Mouse (Mus musculus) MEL (cell line): ENCODE measurements at regions not wholly inside any gene's neighbourhood (a gene's known extent, or its start where the extent isn't known, plus 50 kb on each side); places are given as distances from the start of the nearest gene placed in this dataset.

Experiments used
- DNase-seq: peaks from one replicate; pipeline ENCODE4 v3.0.0; 2011; ENCODE audit warnings: low read depth, low spot score
- H3K27ac ChIP-seq: 2 replicates; pipeline ENCODE4 v1.5.1; 2012; ENCODE audit warnings: low read depth, mild to moderate bottlenecking, control low read depth, low read length, moderate library complexity; ENCODE audit not compliant: control insufficient read depth
- H3K27me3 ChIP-seq, 2 experiments: fragments of 150-350 bp in 1 of 2; sonication (generic) in 1 of 2; 2 replicates each; pipeline ENCODE4 v1.6.1; 2012; ENCODE audit warnings: low read length in 2 of 2, mild to moderate bottlenecking in 2 of 2, improper control_type of control experiment in 1 of 2, moderate library complexity in 1 of 2; ENCODE audit not compliant: insufficient read depth in 2 of 2, control insufficient read depth in 1 of 2
- H3K36me3 ChIP-seq, 2 experiments: 2 replicates each; pipeline ENCODE4 v1.6.1; 2012 to 2014; ENCODE audit warnings: low read length in 2 of 2, improper control_type of control experiment in 1 of 2, inconsistent platforms in 1 of 2, mild to moderate bottlenecking in 1 of 2; ENCODE audit not compliant: insufficient read depth in 2 of 2, control insufficient read depth in 1 of 2
- H3K4me1 ChIP-seq, 2 experiments: fragments of 150-350 bp in 1 of 2; sonication (generic) in 1 of 2; 2 replicates each; pipeline ENCODE4 v1.6.1; 2012; ENCODE audit warnings: low read length in 2 of 2, improper control_type of control experiment in 1 of 2, mild to moderate bottlenecking in 1 of 2; ENCODE audit not compliant: insufficient read depth in 2 of 2, control insufficient read depth in 1 of 2
- H3K4me3 ChIP-seq, 2 experiments: fragments of 150-350 bp in 1 of 2; sonication (generic) in 1 of 2; 2 replicates each; pipeline ENCODE4 v1.5.1; 2012; ENCODE audit warnings: low read depth in 2 of 2, low read length in 2 of 2, mild to moderate bottlenecking in 2 of 2, moderate library complexity in 2 of 2, control low read depth in 1 of 2, improper control_type of control experiment in 1 of 2; ENCODE audit not compliant: control insufficient read depth in 1 of 2, insufficient read depth in 1 of 2
- H3K79me2 ChIP-seq: 2 replicates; pipeline ENCODE4 v1.6.1; 2012; ENCODE audit warnings: mild to moderate bottlenecking, low read length, moderate library complexity; ENCODE audit not compliant: control insufficient read depth, poor library complexity, insufficient read depth
- H3K9ac ChIP-seq: 2 replicates; pipeline ENCODE4 v1.6.1; 2012; ENCODE audit warnings: low read depth, mild to moderate bottlenecking, control low read depth, low read length, moderate library complexity; ENCODE audit not compliant: control insufficient read depth, poor library complexity, severe bottlenecking
- H3K9me3 ChIP-seq: fragments of 150-350 bp; sonication (generic); replicated peaks from 2 replicates; pipeline ENCODE4 v1.6.1; 2012; ENCODE audit warnings: mild to moderate bottlenecking, low read length, improper control_type of control experiment, moderate library complexity; ENCODE audit not compliant: insufficient read depth
- BHLHE40 ChIP-seq: IDR thresholded peaks from 2 replicates; pipeline ENCODE4 v1.6.1; 2012; ENCODE audit warnings: low read depth, mild to moderate bottlenecking, inconsistent platforms, low read length, improper control_type of control experiment, borderline replicate concordance
- CHD2 ChIP-seq: IDR thresholded peaks from 2 replicates; pipeline ENCODE4 v1.6.1; 2011; ENCODE audit warnings: low read length, improper control_type of control experiment
- E2F4 ChIP-seq: IDR thresholded peaks from 2 replicates; pipeline ENCODE4 v1.6.1; 2011; ENCODE audit warnings: low read depth, low read length, improper control_type of control experiment, borderline replicate concordance
- ELF1 ChIP-seq: IDR thresholded peaks from 2 replicates; pipeline ENCODE4 v1.6.1; 2014; ENCODE audit warnings: low read depth, mild to moderate bottlenecking, inconsistent platforms, low read length, improper control_type of control experiment, moderate library complexity
- HCFC1 ChIP-seq: IDR thresholded peaks from 2 replicates; pipeline ENCODE4 v1.6.1; 2012; ENCODE audit warnings: low read depth, mild to moderate bottlenecking, inconsistent platforms, low read length, improper control_type of control experiment, moderate library complexity
- KAT2A ChIP-seq: conservative IDR thresholded peaks from 2 replicates; pipeline ENCODE4 v1.6.1; 2012; ENCODE audit warnings: low read depth, low read length, improper control_type of control experiment, inconsistent platforms
- MAX ChIP-seq: IDR thresholded peaks from 2 replicates; pipeline ENCODE4 v1.6.1; 2011; ENCODE audit warnings: low read length, improper control_type of control experiment
- MAZ ChIP-seq: IDR thresholded peaks from 2 replicates; pipeline ENCODE4 v1.6.1; 2012; ENCODE audit warnings: low read depth, mild to moderate bottlenecking, inconsistent platforms, low read length, improper control_type of control experiment
- MEF2A ChIP-seq: IDR thresholded peaks from 2 replicates; pipeline ENCODE4 v1.6.1; 2014; ENCODE audit warnings: low read depth, mild to moderate bottlenecking, inconsistent platforms, low read length, improper control_type of control experiment; ENCODE audit not compliant: poor library complexity, insufficient replicate concordance, severe bottlenecking; ENCODE audit errors: extremely low read depth
- MXI1 ChIP-seq: IDR thresholded peaks from 2 replicates; pipeline ENCODE4 v1.6.1; 2011; ENCODE audit warnings: mild to moderate bottlenecking, low read depth, low read length, improper control_type of control experiment
- MYB ChIP-seq: IDR thresholded peaks from 2 replicates; pipeline ENCODE4 v1.6.1; 2011; ENCODE audit warnings: mild to moderate bottlenecking, low read depth, low read length, improper control_type of control experiment
- POLR2AphosphoS5 ChIP-seq: IDR thresholded peaks from 2 replicates; pipeline ENCODE4 v1.6.1; 2012; ENCODE audit warnings: low read depth, borderline replicate concordance, mild to moderate bottlenecking, inconsistent platforms, low read length, moderate library complexity, mixed read lengths
- RAD21 ChIP-seq: IDR thresholded peaks from 2 replicates; pipeline ENCODE4 v1.6.1; 2011; ENCODE audit warnings: mild to moderate bottlenecking, low read depth, low read length, improper control_type of control experiment
- SMC3 ChIP-seq: IDR thresholded peaks from 2 replicates; pipeline ENCODE4 v1.6.1; 2011; ENCODE audit warnings: low read depth, low read length, improper control_type of control experiment
- USF2 ChIP-seq, 2 experiments: IDR thresholded peaks; 2 replicates each; pipeline ENCODE4 v1.6.1; 2011 to 2012; ENCODE audit warnings: improper control_type of control experiment in 2 of 2, low read length in 2 of 2, borderline replicate concordance in 1 of 2, inconsistent platforms in 1 of 2, low read depth in 1 of 2, mild to moderate bottlenecking in 1 of 2; ENCODE audit not compliant: insufficient read depth in 1 of 2
- ZC3H11A ChIP-seq: IDR thresholded peaks from 2 replicates; pipeline ENCODE4 v1.6.1; 2012; ENCODE audit warnings: low read depth, mild to moderate bottlenecking, inconsistent platforms, low read length, improper control_type of control experiment
- ZNF384 ChIP-seq: IDR thresholded peaks from 2 replicates; pipeline ENCODE4 v1.6.1; 2012; ENCODE audit warnings: low read depth, mild to moderate bottlenecking, inconsistent platforms, low read length, improper control_type of control experiment

DNA sequence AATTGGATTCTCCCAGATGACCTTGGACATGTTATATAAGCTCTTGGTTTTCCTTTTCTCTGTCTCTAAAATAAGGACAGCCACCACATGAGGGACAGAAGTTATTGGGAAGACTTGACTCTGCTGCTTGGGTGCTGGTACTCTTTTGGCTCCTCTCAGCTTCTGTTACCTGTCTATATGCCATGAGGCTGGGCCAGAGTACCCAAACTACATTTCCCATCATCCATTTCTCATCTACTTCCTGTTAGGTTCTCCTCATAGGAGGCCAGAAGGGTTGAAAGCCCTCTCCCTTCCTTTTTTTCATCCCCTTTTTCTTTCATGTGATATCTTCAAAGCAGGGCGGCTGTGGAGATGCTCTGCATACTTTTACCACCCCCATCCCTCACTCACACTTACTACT, 172.6 kb downstream of the 9530068E07Rik start:
- H3K27ac ChIP-seq = no peak overlapping the region
- no peak for DNase-seq
- H3K27me3 ChIP-seq = no peaks in the 10 kb centered on the region
- H3K4me3 ChIP-seq = no peak overlapping the region
- no peaks in the 10 kb centered on the region for H3K4me1 ChIP-seq
- H3K9me3 ChIP-seq = no peaks in the 10 kb centered on the region
- H3K79me2 ChIP-seq = no peaks in the 10 kb centered on the region
- TF ChIP-seq CHD2 (no peak), ZC3H11A (no peak), USF2 (IDR thresholded peaks at IDR 0.05; ENCODE audit: borderline replicate concordance in 1 of 2, insufficient read depth in 1 of 2, low read depth in 1 of 2, low read length in 2 of 2) (no peak), MAZ (no peak)
- TF ChIP-seq, all 39 proteins: peak for 0
- H3K9ac ChIP-seq = no peak overlapping the region
- no peaks in the 10 kb centered on the region for H3K36me3 ChIP-seq

DNA sequence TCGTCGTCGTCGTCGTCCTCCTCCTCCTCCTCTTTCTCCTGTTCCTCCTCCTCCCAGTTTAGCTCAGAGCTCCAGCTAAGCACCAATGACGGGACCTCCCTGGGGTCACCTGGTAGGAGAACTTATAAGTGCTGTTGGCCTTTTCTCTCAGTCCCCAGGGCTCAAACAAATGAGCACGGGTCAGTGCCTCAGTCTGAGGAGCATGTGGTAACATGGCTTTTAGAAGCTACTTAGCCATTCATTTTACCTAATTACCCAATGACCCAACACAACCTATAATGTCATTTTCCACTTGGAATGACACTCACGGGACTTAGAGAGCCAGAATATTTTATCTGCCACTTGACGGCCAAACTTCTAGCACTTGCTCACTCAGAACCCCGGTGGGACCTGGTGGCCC, 173.5 kb downstream of the 9530068E07Rik start:
- Histone ChIP-seq H3K4me1 (no peaks in the 10 kb centered on the region), H3K9ac (no peak overlapping the region), H3K9me3 (no peaks in the 10 kb centered on the region), H3K4me3 (no peak overlapping the region), H3K36me3 (no peaks in the 10 kb centered on the region), H3K79me2 (no peaks in the 10 kb centered on the region), H3K27ac (no peak overlapping the region), H3K27me3 (no peaks in the 10 kb centered on the region)
- no peak for DNase-seq
- TF ChIP-seq E2F4 (no peak), ELF1 (no peak), HCFC1 (no peak), MYB (no peak), MXI1 (no peak), MAX (no peak), ZNF384 (no peak), BHLHE40 (no peak), KAT2A (no peak), USF2 (IDR thresholded peaks at IDR 0.05; ENCODE audit: borderline replicate concordance in 1 of 2, insufficient read depth in 1 of 2, low read depth in 1 of 2, low read length in 2 of 2) (no peak), SMC3 (no peak), RAD21 (no peak)

DNA sequence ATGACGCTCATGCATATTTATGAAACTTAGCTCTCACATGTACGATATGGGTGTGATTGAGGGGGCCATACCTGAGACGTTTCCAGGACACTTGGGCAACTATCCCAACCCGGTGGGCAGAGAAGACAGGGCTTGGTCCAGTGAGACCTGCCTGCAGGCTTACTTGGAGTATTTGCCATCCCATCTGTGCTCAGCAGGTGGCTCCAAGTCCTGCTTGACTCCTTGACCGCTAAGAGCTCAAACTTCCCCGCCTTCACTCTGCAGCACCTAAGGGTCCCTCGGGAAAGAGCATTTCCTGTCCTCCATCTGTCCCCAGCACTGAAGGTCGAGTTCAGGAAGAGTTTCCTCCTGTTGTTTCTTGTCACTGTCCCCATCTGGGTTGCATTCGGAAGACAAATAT, 182.2 kb downstream of the 9530068E07Rik start:
- Histone ChIP-seq H3K9ac (no peak overlapping the region), H3K9me3 (no peaks in the 10 kb centered on the region), H3K27ac (no peak overlapping the region), H3K27me3 (no peaks in the 10 kb centered on the region), H3K36me3 (no peaks in the 10 kb centered on the region), H3K79me2 (no peaks in the 10 kb centered on the region), H3K4me1 (no peaks in the 10 kb centered on the region), H3K4me3 (no peak overlapping the region)
- TF ChIP-seq USF2 (IDR thresholded peaks at IDR 0.05; ENCODE audit: borderline replicate concordance in 1 of 2, insufficient read depth in 1 of 2, low read depth in 1 of 2, low read length in 2 of 2) (no peak), MEF2A (no peak), HCFC1 (no peak), ELF1 (no peak), MYB (no peak), E2F4 (no peak), POLR2AphosphoS5 (no peak), MAZ (no peak)
- DNase-seq = no peak
